Comparison of ENCODE assay signal across 8 mouse cellular contexts in the genomic region with DNA sequence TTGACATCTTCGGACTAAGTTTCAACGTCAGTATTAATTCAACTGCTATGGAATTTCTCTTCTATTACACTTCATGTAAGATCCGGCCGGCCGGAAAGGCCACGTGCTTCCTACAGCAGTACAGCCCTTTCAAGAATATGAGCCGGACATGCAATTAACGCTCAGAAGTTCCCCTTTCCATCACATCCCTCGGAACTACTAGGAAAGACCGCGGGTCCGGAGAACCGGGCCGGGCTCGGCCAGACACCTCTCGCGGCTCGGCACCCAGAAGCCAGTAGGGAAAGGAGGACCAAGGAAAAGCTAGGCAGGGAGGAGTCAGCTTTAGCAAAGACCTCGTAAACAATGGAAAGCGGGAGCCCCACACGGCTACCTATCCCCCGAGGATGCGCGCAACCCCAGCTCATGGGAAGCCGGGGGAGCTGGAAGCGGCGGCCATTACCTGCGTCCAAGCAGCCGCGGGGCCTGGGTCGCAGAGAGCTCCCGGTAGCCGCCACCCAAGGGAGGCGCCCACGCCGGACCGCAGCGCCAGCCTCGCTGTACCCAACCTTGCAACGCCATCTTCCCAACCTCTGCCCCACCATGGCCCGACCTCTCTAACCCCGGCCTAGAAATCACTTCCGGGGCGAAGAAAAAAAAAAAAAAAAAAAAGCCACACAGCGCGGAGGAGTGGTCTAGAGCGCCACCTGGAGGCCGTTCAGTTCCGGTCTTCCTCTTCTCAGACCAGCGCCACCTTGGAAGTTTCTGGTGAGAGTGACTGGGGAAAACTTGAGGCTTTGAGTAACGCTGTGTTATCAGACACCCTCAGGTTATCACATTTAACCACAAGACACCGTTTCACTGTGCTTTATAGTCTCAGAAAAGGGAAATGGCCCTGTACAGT. TPM values are rescaled to one million over a fixed set of nuclear protein-coding genes. Genes with fewer than 3 reads are reported as not detected.
A peak's percentile ranks its signal among the peaks of the same experiment; 100 is the strongest.
DNase-seq lines count a peak whose midpoint lies in the region; ATAC-seq lines count a peak whose summit lies in the region.

A gene (minus strand): TSS at position 618 of the 880 bp plus-strand sequence.

- ATAC-seq in heart, embryonic 13.5 days (ENCODE audit: extremely low read depth, insufficient number of reproducible peaks, low FRiP score, low TSS enrichment) = peak; percentile 76
- peak; percentile 92 for ATAC-seq in liver, embryonic 13.5 days (ENCODE audit: low read depth)
- peak; percentile 88 for ATAC-seq in stomach, embryonic 16.5 days (ENCODE audit: insufficient read depth, low FRiP score)

- no peaks in the 10 kb centered on the region for H3K9me3 ChIP-seq in heart, embryonic 13.5 days
- H3K9me3 ChIP-seq in liver, embryonic 13.5 days (replicated peaks) = no peaks in the 10 kb centered on the region
- H3K9me3 ChIP-seq in stomach, embryonic 16.5 days (replicated peaks; ENCODE audit: control insufficient read depth, low read length) = no peaks in the 10 kb centered on the region

- peak within 1 kb of the TSS; percentile 90 for H3K9ac ChIP-seq in heart, embryonic 13.5 days
- H3K9ac ChIP-seq in liver, embryonic 13.5 days = peak within 1 kb of the TSS; percentile 87
- H3K9ac ChIP-seq in stomach, embryonic 16.5 days (ENCODE audit: low read length) = peak within 1 kb of the TSS; percentile 83

- no peaks in the 10 kb centered on the region for H3K27me3 ChIP-seq in heart, embryonic 13.5 days (replicated peaks)
- no peaks in the 10 kb centered on the region for H3K27me3 ChIP-seq in liver, embryonic 13.5 days
- no peaks in the 10 kb centered on the region for H3K27me3 ChIP-seq in stomach, embryonic 16.5 days (ENCODE audit: control insufficient read depth, insufficient read depth, low read length)

- WGBS in heart, embryonic 13.5 days = under 1% methylated on average over 52 of the region's 52 CpGs
- under 1% methylated on average over 52 of the region's 52 CpGs for WGBS in liver, embryonic 13.5 days (ENCODE audit: insufficient replicate concordance)
- WGBS in stomach, embryonic 16.5 days = under 1% methylated on average over 52 of the region's 52 CpGs

- H3K4me1 ChIP-seq in brown adipose tissue, adult 24 weeks (ENCODE audit: control insufficient read depth, insufficient read depth, insufficient read length, low read length) = peaks cover 6% of the 10 kb centered on the region; the same call in 1 of the 2 replicates
- H3K4me1 ChIP-seq in heart, embryonic 13.5 days = peaks cover 31% of the 10 kb centered on the region
- H3K4me1 ChIP-seq in liver, embryonic 13.5 days (replicated peaks) = peaks cover 25% of the 10 kb centered on the region
- peaks cover 14% of the 10 kb centered on the region for H3K4me1 ChIP-seq in stomach, embryonic 16.5 days (ENCODE audit: control insufficient read depth, insufficient read depth, low read length)

- peak within 1 kb of the TSS; percentile 89 for H3K4me2 ChIP-seq in heart, embryonic 13.5 days
- H3K4me2 ChIP-seq in liver, embryonic 13.5 days = peak within 1 kb of the TSS; percentile 71
- peak within 1 kb of the TSS; percentile 63 for H3K4me2 ChIP-seq in stomach, embryonic 16.5 days (ENCODE audit: low read depth, low read length)

- DNase-seq in CD4-positive, CD25-positive, alpha-beta regulatory T cell, adult 2 months (ENCODE audit: low read depth, low spot score) = peak; percentile 97
- peak; percentile 18 for DNase-seq in fat pad, adult 2 months (ENCODE audit: extremely low read depth, low read depth, low spot score)
- peak; percentile 94 for DNase-seq in kidney, postnatal 10 days
- DNase-seq in liver, embryonic 13.5 days = peak; percentile 84
- DNase-seq in neural tube, embryonic 10.5 days (ENCODE audit: extremely low spot score, low spot score) = peak; percentile 84

- H3K27ac ChIP-seq in brown adipose tissue, adult 24 weeks (replicated peaks; ENCODE audit: low read depth, low read length) = peak within 1 kb of the TSS; percentile 59
- H3K27ac ChIP-seq in heart, embryonic 13.5 days (replicated peaks) = peak within 1 kb of the TSS; percentile 74
- H3K27ac ChIP-seq in liver, embryonic 13.5 days = peak within 1 kb of the TSS; percentile 71
- peak within 1 kb of the TSS; percentile 77 for H3K27ac ChIP-seq in stomach, embryonic 16.5 days (ENCODE audit: low read length)

- H3K4me3 ChIP-seq in brown adipose tissue, adult 24 weeks (ENCODE audit: insufficient read depth, low read depth, low read length) = peak within 1 kb of the TSS; percentile 76
- peak within 1 kb of the TSS; percentile 94 for H3K4me3 ChIP-seq in heart, embryonic 13.5 days
- peak within 1 kb of the TSS; percentile 91 for H3K4me3 ChIP-seq in liver, embryonic 13.5 days (replicated peaks)
- H3K4me3 ChIP-seq in stomach, embryonic 16.5 days (replicated peaks; ENCODE audit: low read length) = peak within 1 kb of the TSS; percentile 78

- H3K36me3 ChIP-seq in heart, embryonic 13.5 days = peaks cover 14% of the 10 kb centered on the region
- H3K36me3 ChIP-seq in liver, embryonic 13.5 days = peaks cover 18% of the 10 kb centered on the region
- no peaks in the 10 kb centered on the region for H3K36me3 ChIP-seq in stomach, embryonic 16.5 days (ENCODE audit: control insufficient read depth, insufficient read depth, low read length)

RNA-seq across cellular contexts. Expression of the gene that starts here (rescaled TPM):
- polyA plus RNA-seq in brown adipose tissue, adult 24 weeks (2012; ENCODE audit: insufficient read depth, insufficient read length, missing spikeins) = 73.4 and 78.8 TPM in 2 replicates
- 64.3 and 73.6 TPM in 2 replicates for polyA plus RNA-seq in heart, embryonic 13.5 days (2015; fragmentation: Nextera tagmentation; extraction: Ambion mirVana)
- polyA plus RNA-seq in liver, embryonic 13.5 days (2015; fragmentation: Nextera tagmentation; extraction: Ambion mirVana) = 53.8 and 63.7 TPM in 2 replicates
- polyA plus RNA-seq in stomach, embryonic 16.5 days (2015; fragmentation: Nextera tagmentation; extraction: Ambion mirVana) = 76.4 and 90.7 TPM in 2 replicates

Comparison
In these comparisons a context has a peak if more than half of its experiments do, and no peak if none do; other contexts are left out.
1. Peak in every context shown above with its lines: DNase-seq, ATAC-seq, H3K4me3 ChIP-seq and H3K27ac ChIP-seq.
2. DNase-seq: peak in every context shown above with its lines; median percentile 97 in CD4-positive, CD25-positive, alpha-beta regulatory T cell, adult 2 months; 94 in kidney, postnatal 10 days; 84 in liver, embryonic 13.5 days; 84 in neural tube, embryonic 10.5 days; 18 in fat pad, adult 2 months.